Mouse (Mus musculus) lung, postnatal 0 days (tissue): ENCODE data around the gene Ahsg. TPM values are rescaled to one million over a fixed set of nuclear protein-coding genes. Genes with fewer than 3 reads are reported as not detected.

Experiments used
- ATAC-seq: fragments of 200-750 bp; cut with Nextera tagmentation; 2 replicates; pipeline ENCODE4 v1.8.0; 2017; ENCODE audit warnings: moderate library complexity
- DNase-seq: peaks from one replicate; pipeline ENCODE4 v3.0.0-alpha.2; 2016; ENCODE audit warnings: low spot score
- H3K27ac ChIP-seq: fragments of 300-500 bp; sonication (generic); 2 replicates; pipeline ENCODE4 v1.5.1; 2014; ENCODE audit warnings: antibody characterized with exemption, mild to moderate bottlenecking, low read length, mixed read lengths
- H3K27me3 ChIP-seq: fragments of 300-500 bp; sonication (generic); replicated peaks from 2 replicates; pipeline ENCODE4 v1.6.1; 2014; ENCODE audit warnings: low read length, mixed read lengths; ENCODE audit not compliant: insufficient read depth
- H3K36me3 ChIP-seq: fragments of 300-500 bp; sonication (generic); 2 replicates; pipeline ENCODE4 v1.6.1; 2014; ENCODE audit warnings: low read length, mixed read lengths; ENCODE audit not compliant: insufficient read depth
- H3K4me1 ChIP-seq: fragments of 300-500 bp; sonication (generic); 2 replicates; pipeline ENCODE4 v1.6.1; 2014; ENCODE audit warnings: antibody characterized with exemption, low read depth, low read length, mixed read lengths; ENCODE audit not compliant: insufficient read depth
- H3K4me2 ChIP-seq: fragments of 300-500 bp; sonication (generic); replicated peaks from 2 replicates; pipeline ENCODE4 v1.6.1; 2014; ENCODE audit warnings: low read depth, mild to moderate bottlenecking, low read length, moderate library complexity, mixed read lengths
- H3K4me3 ChIP-seq: fragments of 300-500 bp; sonication (generic); 2 replicates; pipeline ENCODE4 v1.5.1; 2014; ENCODE audit warnings: low read depth, low read length
- H3K9ac ChIP-seq: fragments of 300-500 bp; sonication (generic); replicated peaks from 2 replicates; pipeline ENCODE4 v1.6.1; 2014; ENCODE audit warnings: low read depth, mild to moderate bottlenecking
- H3K9me3 ChIP-seq: fragments of 300-500 bp; sonication (generic); 2 replicates; pipeline ENCODE4 v1.6.1; 2016; ENCODE audit warnings: low read length, mixed read lengths
- CTCF ChIP-seq: IDR thresholded peaks from 2 replicates; pipeline ENCODE4 v1.5.1; 2016; ENCODE audit warnings: antibody characterized with exemption, mild to moderate bottlenecking
- EP300 ChIP-seq: IDR thresholded peaks from 2 replicates; pipeline ENCODE4 v1.6.1; 2016; ENCODE audit warnings: antibody characterized with exemption, mild to moderate bottlenecking, control low read depth
- WGBS: fragments of 180-500 bp; shearing (Covaris S2); extraction: QIAGEN DNeasy Blood & Tissue Kit; methylation state at CpG from one replicate; pipeline ENCODE4 v1.1.7; 2014; 5-methylcytosine and 5-hydroxymethylcytosine counted together
- polyA plus RNA-seq: library from polyadenylated mRNA; unstranded; fragments of >200 nt; fragmentation: Nextera tagmentation; extraction: Ambion mirVana; gene quantifications from 2 replicates; pipeline ENCODE4 v1.2.1, GENCODE M21; 2015

Ahsg gene
- polyA plus RNA-seq, 1 experiment from 2014 or later = 3.0 TPM

DNA sequence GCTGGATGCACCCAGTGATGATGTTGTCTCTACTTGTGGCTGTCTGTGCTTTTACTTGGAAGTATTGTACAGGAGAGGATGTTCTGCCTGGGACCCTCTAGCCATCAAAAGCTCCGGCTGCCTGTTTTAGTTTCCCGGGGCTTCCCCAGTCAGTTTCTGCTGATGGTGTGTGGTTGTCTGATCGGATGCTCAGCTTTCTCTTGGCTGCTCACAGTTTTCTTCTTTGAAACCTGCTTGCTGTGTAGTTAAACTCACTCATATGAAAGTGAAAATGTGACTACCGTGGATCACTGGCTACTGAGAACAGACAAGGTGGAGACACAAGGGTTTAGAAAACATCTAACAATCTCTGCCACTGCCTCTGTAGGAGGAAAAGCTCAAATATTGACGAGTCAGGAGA is 7.6 kb upstream of the Ahsg start:
- WGBS = 74% methylated on average over 5 of the region's 5 CpGs

GRCm38 (mm10) chr16:22885356-22885755 is 5.7 kb upstream of the Ahsg start:
- no peak for DNase-seq
- WGBS = 29% methylated on average over 4 of the region's 4 CpGs
- no peak overlapping the region for H3K9ac ChIP-seq

More for the DNA sequence above, 7.6 kb upstream of the Ahsg start:
- DNase-seq (no peak), ATAC-seq (no peak)
- H3K4me2 ChIP-seq = no peak overlapping the region
- H3K4me3 ChIP-seq = no peak overlapping the region
- H3K9ac ChIP-seq = no peak overlapping the region
- no peak overlapping the region for H3K27ac ChIP-seq
- no peaks in the 10 kb centered on the region for H3K36me3 ChIP-seq
- no peak for TF ChIP-seq EP300
- TF ChIP-seq CTCF = no peak
- no peaks in the 10 kb centered on the region for H3K4me1 ChIP-seq
- no peaks in the 10 kb centered on the region for H3K9me3 ChIP-seq
- H3K27me3 ChIP-seq = no peaks in the 10 kb centered on the region

DNA sequence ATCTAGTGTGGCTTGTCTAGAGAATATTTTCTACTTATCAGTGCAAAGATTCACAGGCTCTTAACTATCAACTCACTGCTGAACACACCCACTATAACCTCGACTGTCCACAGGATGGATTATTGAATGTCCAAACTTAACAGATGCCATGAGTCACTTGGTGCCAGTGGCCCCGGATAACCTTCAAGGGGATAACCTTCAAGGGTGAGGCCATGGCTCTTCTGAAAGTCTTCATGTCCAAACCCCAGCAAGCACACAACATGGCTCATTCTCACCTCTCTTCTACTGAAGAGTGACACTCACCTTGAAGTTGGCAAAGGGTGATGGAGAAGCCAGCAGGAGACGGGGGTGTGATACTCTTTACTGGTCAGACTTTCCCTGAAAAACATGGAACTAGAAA is 4.4 kb upstream of the Ahsg start:
- ATAC-seq = no peak
- H3K4me2 ChIP-seq = no peak overlapping the region
- DNase-seq = no peak
- TF ChIP-seq CTCF (no peak), EP300 (no peak)
- no peak overlapping the region for H3K9ac ChIP-seq
- H3K27me3 ChIP-seq = no peaks in the 10 kb centered on the region
- H3K9me3 ChIP-seq = no peaks in the 10 kb centered on the region
- H3K27ac ChIP-seq = no peak overlapping the region
- H3K4me3 ChIP-seq = no peak overlapping the region
- WGBS = 64% methylated on average over 3 of the region's 3 CpGs
- no peaks in the 10 kb centered on the region for H3K36me3 ChIP-seq
- no peaks in the 10 kb centered on the region for H3K4me1 ChIP-seq

More at GRCm38 (mm10) chr16:22885356-22885755, 5.7 kb upstream of the Ahsg start:
- Histone ChIP-seq H3K9me3 (no peaks in the 10 kb centered on the region), H3K4me2 (no peak overlapping the region), H3K36me3 (no peaks in the 10 kb centered on the region), H3K27ac (no peak overlapping the region), H3K27me3 (no peaks in the 10 kb centered on the region), H3K4me3 (no peak overlapping the region), H3K4me1 (no peaks in the 10 kb centered on the region)
- no peak for TF ChIP-seq EP300
- TF ChIP-seq CTCF = no peak
- ATAC-seq = no peak

- Histone ChIP-seq H3K4me2 (no peak overlapping the region), H3K27ac (no peak overlapping the region), H3K36me3 (no peaks in the 10 kb centered on the region), H3K9ac (no peak overlapping the region), H3K4me3 (no peak overlapping the region), H3K9me3 (no peaks in the 10 kb centered on the region), H3K4me1 (no peaks in the 10 kb centered on the region), H3K27me3 (no peaks in the 10 kb centered on the region)
- 71% methylated on average over 4 of the region's 4 CpGs for WGBS
- ATAC-seq = no peak
- TF ChIP-seq EP300 = no peak
- no peak for TF ChIP-seq CTCF
- no peak for DNase-seq
Measured at GRCm38 (mm10) chr16:22888835-22889234, 2.2 kb upstream of the Ahsg start.

DNA sequence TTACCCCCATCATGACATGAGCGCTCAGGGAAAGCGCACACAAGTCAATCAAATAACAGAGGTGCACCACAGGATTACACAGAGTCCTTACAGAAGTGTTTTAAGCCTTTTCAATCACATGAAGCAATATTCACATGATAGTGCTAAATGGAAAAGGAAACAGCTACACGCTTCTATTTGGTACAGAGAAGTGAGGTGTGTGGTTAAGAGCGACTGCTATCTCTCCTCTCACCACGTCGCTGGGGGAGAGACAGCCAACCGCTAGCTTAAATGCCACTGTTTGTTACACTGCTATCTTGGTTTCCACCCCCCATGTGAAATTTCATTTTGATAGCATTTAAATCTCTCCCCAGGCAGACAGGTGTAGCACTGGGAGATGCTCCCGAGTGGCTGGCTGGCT is 1.4 kb upstream of the Ahsg start:
- Histone ChIP-seq H3K4me2 (no peak overlapping the region), H3K9ac (no peak overlapping the region), H3K36me3 (no peaks in the 10 kb centered on the region), H3K27ac (no peak overlapping the region), H3K4me1 (no peaks in the 10 kb centered on the region), H3K9me3 (no peaks in the 10 kb centered on the region), H3K27me3 (no peaks in the 10 kb centered on the region), H3K4me3 (no peak overlapping the region)
- ATAC-seq (no peak), DNase-seq (no peak)
- no peak for TF ChIP-seq CTCF
- no peak for TF ChIP-seq EP300
- 83% methylated on average over 8 of the region's 8 CpGs for WGBS

DNA sequence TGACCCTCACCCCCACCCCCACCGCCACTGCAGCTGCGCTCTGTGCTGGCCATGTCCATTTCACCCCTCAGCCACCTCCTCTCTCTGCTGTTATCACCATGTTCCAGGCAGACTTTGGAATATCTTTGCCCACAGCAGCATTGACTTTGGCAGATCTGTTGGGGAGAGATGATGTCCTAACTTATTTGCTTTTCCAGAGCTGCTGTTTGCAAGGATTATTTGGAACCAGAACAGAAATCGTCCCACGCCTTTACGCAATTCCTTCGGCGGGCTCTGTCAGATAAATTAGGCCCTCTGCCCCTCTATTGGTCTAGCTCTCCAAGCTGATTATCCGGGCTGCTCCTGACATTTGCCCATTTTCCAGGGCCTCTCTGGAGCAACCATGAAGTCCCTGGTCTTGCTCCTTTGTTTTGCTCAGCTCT is 667 bp downstream of the Ahsg start:
- DNase-seq = no peak
- ATAC-seq = no peak
- Histone ChIP-seq H3K4me1 (no peaks in the 10 kb centered on the region), H3K4me2 (no peak overlapping the region), H3K4me3 (no peak overlapping the region), H3K9me3 (no peaks in the 10 kb centered on the region), H3K27ac (no peak overlapping the region), H3K36me3 (no peaks in the 10 kb centered on the region), H3K9ac (no peak overlapping the region), H3K27me3 (no peaks in the 10 kb centered on the region)
- 67% methylated on average over 8 of the region's 8 CpGs for WGBS
- TF ChIP-seq EP300 = no peak
- TF ChIP-seq CTCF = no peak

DNA sequence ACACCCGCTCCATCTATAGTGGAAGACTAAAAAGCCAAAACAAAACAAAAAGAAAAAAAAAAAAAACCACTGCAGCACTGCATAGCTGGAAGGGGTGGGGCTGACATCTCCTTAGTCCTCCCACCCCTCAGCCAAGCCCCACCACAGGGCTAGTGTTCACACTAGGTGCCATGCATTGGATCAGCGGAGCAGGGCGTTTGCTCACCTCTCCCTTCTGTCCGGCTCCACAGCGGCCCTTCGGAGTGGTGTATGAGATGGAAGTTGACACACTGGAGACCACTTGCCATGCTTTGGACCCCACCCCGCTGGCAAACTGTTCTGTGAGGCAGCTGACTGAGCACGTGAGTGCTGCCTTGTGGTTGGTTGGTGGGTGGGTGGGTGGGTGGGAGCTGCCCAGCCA is 3.0 kb downstream of the Ahsg start:
- TF ChIP-seq CTCF (no peak), EP300 (no peak)
- Histone ChIP-seq H3K27me3 (no peaks in the 10 kb centered on the region), H3K4me2 (no peak overlapping the region), H3K27ac (no peak overlapping the region), H3K9me3 (no peaks in the 10 kb centered on the region), H3K4me3 (no peak overlapping the region), H3K9ac (no peak overlapping the region), H3K4me1 (no peaks in the 10 kb centered on the region), H3K36me3 (no peaks in the 10 kb centered on the region)
- DNase-seq = no peak
- no peak for ATAC-seq
- 68% methylated on average over 7 of the region's 8 CpGs for WGBS
